Mouse (Mus musculus) MEL (cell line): ENCODE data around the gene Uox. TPM values are rescaled to one million over a fixed set of nuclear protein-coding genes. Genes with fewer than 3 reads are reported as not detected.

Source experiments
- DNase-seq: peaks from one replicate; pipeline ENCODE4 v3.0.0; 2011; ENCODE audit warnings: low read depth, low spot score
- H3K27ac ChIP-seq: 2 replicates; pipeline ENCODE4 v1.5.1; 2012; ENCODE audit warnings: low read depth, mild to moderate bottlenecking, control low read depth, low read length, moderate library complexity; ENCODE audit not compliant: control insufficient read depth
- H3K27me3 ChIP-seq, 2 experiments: fragments of 150-350 bp in 1 of 2; sonication (generic) in 1 of 2; 2 replicates each; pipeline ENCODE4 v1.6.1; 2012; ENCODE audit warnings: low read length in 2 of 2, mild to moderate bottlenecking in 2 of 2, improper control_type of control experiment in 1 of 2, moderate library complexity in 1 of 2; ENCODE audit not compliant: insufficient read depth in 2 of 2, control insufficient read depth in 1 of 2
- H3K36me3 ChIP-seq, 2 experiments: 2 replicates each; pipeline ENCODE4 v1.6.1; 2012 to 2014; ENCODE audit warnings: low read length in 2 of 2, improper control_type of control experiment in 1 of 2, inconsistent platforms in 1 of 2, mild to moderate bottlenecking in 1 of 2; ENCODE audit not compliant: insufficient read depth in 2 of 2, control insufficient read depth in 1 of 2
- H3K4me1 ChIP-seq, 2 experiments: fragments of 150-350 bp in 1 of 2; sonication (generic) in 1 of 2; 2 replicates each; pipeline ENCODE4 v1.6.1; 2012; ENCODE audit warnings: low read length in 2 of 2, improper control_type of control experiment in 1 of 2, mild to moderate bottlenecking in 1 of 2; ENCODE audit not compliant: insufficient read depth in 2 of 2, control insufficient read depth in 1 of 2
- H3K4me3 ChIP-seq, 2 experiments: fragments of 150-350 bp in 1 of 2; sonication (generic) in 1 of 2; 2 replicates each; pipeline ENCODE4 v1.5.1; 2012; ENCODE audit warnings: low read depth in 2 of 2, low read length in 2 of 2, mild to moderate bottlenecking in 2 of 2, moderate library complexity in 2 of 2, control low read depth in 1 of 2, improper control_type of control experiment in 1 of 2; ENCODE audit not compliant: control insufficient read depth in 1 of 2, insufficient read depth in 1 of 2
- H3K79me2 ChIP-seq: 2 replicates; pipeline ENCODE4 v1.6.1; 2012; ENCODE audit warnings: mild to moderate bottlenecking, low read length, moderate library complexity; ENCODE audit not compliant: control insufficient read depth, poor library complexity, insufficient read depth
- H3K9ac ChIP-seq: 2 replicates; pipeline ENCODE4 v1.6.1; 2012; ENCODE audit warnings: low read depth, mild to moderate bottlenecking, control low read depth, low read length, moderate library complexity; ENCODE audit not compliant: control insufficient read depth, poor library complexity, severe bottlenecking
- H3K9me3 ChIP-seq: fragments of 150-350 bp; sonication (generic); replicated peaks from 2 replicates; pipeline ENCODE4 v1.6.1; 2012; ENCODE audit warnings: mild to moderate bottlenecking, low read length, improper control_type of control experiment, moderate library complexity; ENCODE audit not compliant: insufficient read depth
- BHLHE40 ChIP-seq: IDR thresholded peaks from 2 replicates; pipeline ENCODE4 v1.6.1; 2012; ENCODE audit warnings: low read depth, mild to moderate bottlenecking, inconsistent platforms, low read length, improper control_type of control experiment, borderline replicate concordance
- CHD1 ChIP-seq: IDR thresholded peaks from 2 replicates; pipeline ENCODE4 v1.6.1; 2012; ENCODE audit warnings: low read depth, mild to moderate bottlenecking, inconsistent platforms, low read length, improper control_type of control experiment
- CTCF ChIP-seq, 3 experiments: IDR thresholded peaks in 2 of 3; conservative IDR thresholded peaks in 1 of 3; 2 replicates each; pipeline ENCODE4 v1.5.1; 2011 to 2012; ENCODE audit warnings: low read length in 3 of 3, low read depth in 2 of 3, mild to moderate bottlenecking in 2 of 3, improper control_type of control experiment in 1 of 3, inconsistent platforms in 1 of 3, mixed read lengths in 1 of 3, moderate library complexity in 1 of 3; ENCODE audit not compliant: control insufficient read depth in 1 of 3, insufficient read depth in 1 of 3, poor library complexity in 1 of 3, severe bottlenecking in 1 of 3
- E2F4 ChIP-seq: IDR thresholded peaks from 2 replicates; pipeline ENCODE4 v1.6.1; 2011; ENCODE audit warnings: low read depth, low read length, improper control_type of control experiment, borderline replicate concordance
- ELF1 ChIP-seq: IDR thresholded peaks from 2 replicates; pipeline ENCODE4 v1.6.1; 2014; ENCODE audit warnings: low read depth, mild to moderate bottlenecking, inconsistent platforms, low read length, improper control_type of control experiment, moderate library complexity
- ETS1 ChIP-seq: IDR thresholded peaks from 2 replicates; pipeline ENCODE4 v1.6.1; 2012; ENCODE audit warnings: low read depth, mild to moderate bottlenecking, inconsistent platforms, low read length, improper control_type of control experiment, moderate library complexity
- GABPA ChIP-seq: IDR thresholded peaks from 2 replicates; pipeline ENCODE4 v1.6.1; 2012; ENCODE audit warnings: low read depth, mild to moderate bottlenecking, inconsistent platforms, low read length, improper control_type of control experiment, moderate library complexity
- HCFC1 ChIP-seq: IDR thresholded peaks from 2 replicates; pipeline ENCODE4 v1.6.1; 2012; ENCODE audit warnings: low read depth, mild to moderate bottlenecking, inconsistent platforms, low read length, improper control_type of control experiment, moderate library complexity
- KAT2A ChIP-seq: conservative IDR thresholded peaks from 2 replicates; pipeline ENCODE4 v1.6.1; 2012; ENCODE audit warnings: low read depth, low read length, improper control_type of control experiment, inconsistent platforms
- MEF2A ChIP-seq: IDR thresholded peaks from 2 replicates; pipeline ENCODE4 v1.6.1; 2014; ENCODE audit warnings: low read depth, mild to moderate bottlenecking, inconsistent platforms, low read length, improper control_type of control experiment; ENCODE audit not compliant: poor library complexity, insufficient replicate concordance, severe bottlenecking; ENCODE audit errors: extremely low read depth
- MYB ChIP-seq: IDR thresholded peaks from 2 replicates; pipeline ENCODE4 v1.6.1; 2011; ENCODE audit warnings: mild to moderate bottlenecking, low read depth, low read length, improper control_type of control experiment
- MYC ChIP-seq: IDR thresholded peaks from 2 replicates; pipeline ENCODE4 v1.6.1; 2011; ENCODE audit warnings: low read depth, mild to moderate bottlenecking, low read length, improper control_type of control experiment, moderate library complexity
- NELFE ChIP-seq: IDR thresholded peaks from 2 replicates; pipeline ENCODE4 v1.6.1; 2011; ENCODE audit warnings: low read depth, low read length, improper control_type of control experiment
- NRF1 ChIP-seq: IDR thresholded peaks from 2 replicates; pipeline ENCODE4 v1.6.1; 2014; ENCODE audit warnings: low read depth, mild to moderate bottlenecking, inconsistent platforms, low read length, improper control_type of control experiment, moderate library complexity; ENCODE audit not compliant: poor library complexity, insufficient read depth, severe bottlenecking
- POLR2AphosphoS2 ChIP-seq: IDR thresholded peaks from 2 replicates; pipeline ENCODE4 v1.6.1; 2011; ENCODE audit warnings: low read length, improper control_type of control experiment
- POLR2AphosphoS5 ChIP-seq: IDR thresholded peaks from 2 replicates; pipeline ENCODE4 v1.6.1; 2012; ENCODE audit warnings: low read depth, borderline replicate concordance, mild to moderate bottlenecking, inconsistent platforms, low read length, moderate library complexity, mixed read lengths
- RCOR1 ChIP-seq: IDR thresholded peaks from 2 replicates; pipeline ENCODE4 v1.6.1; 2012; ENCODE audit warnings: low read depth, mild to moderate bottlenecking, inconsistent platforms, low read length, improper control_type of control experiment
- SMC3 ChIP-seq: IDR thresholded peaks from 2 replicates; pipeline ENCODE4 v1.6.1; 2011; ENCODE audit warnings: low read depth, low read length, improper control_type of control experiment
- TBP ChIP-seq: IDR thresholded peaks from 2 replicates; pipeline ENCODE4 v1.8.0; 2011; ENCODE audit warnings: low read depth, low read length, improper control_type of control experiment
- UBTF ChIP-seq: IDR thresholded peaks from 2 replicates; pipeline ENCODE4 v1.6.1; 2012; ENCODE audit warnings: low read depth, mild to moderate bottlenecking, inconsistent platforms, low read length, improper control_type of control experiment, moderate library complexity, borderline replicate concordance; ENCODE audit not compliant: insufficient read depth
- USF1 ChIP-seq: IDR thresholded peaks from 2 replicates; pipeline ENCODE4 v1.6.1; 2014; ENCODE audit warnings: low read depth, mild to moderate bottlenecking, inconsistent platforms, low read length, improper control_type of control experiment, moderate library complexity
- USF2 ChIP-seq, 2 experiments: IDR thresholded peaks; 2 replicates each; pipeline ENCODE4 v1.6.1; 2011 to 2012; ENCODE audit warnings: improper control_type of control experiment in 2 of 2, low read length in 2 of 2, borderline replicate concordance in 1 of 2, inconsistent platforms in 1 of 2, low read depth in 1 of 2, mild to moderate bottlenecking in 1 of 2; ENCODE audit not compliant: insufficient read depth in 1 of 2
- ZC3H11A ChIP-seq: IDR thresholded peaks from 2 replicates; pipeline ENCODE4 v1.6.1; 2012; ENCODE audit warnings: low read depth, mild to moderate bottlenecking, inconsistent platforms, low read length, improper control_type of control experiment
- ZMIZ1 ChIP-seq: IDR thresholded peaks from 2 replicates; pipeline ENCODE4 v1.6.1; 2012; ENCODE audit warnings: low read depth, mild to moderate bottlenecking, inconsistent platforms, low read length, improper control_type of control experiment, moderate library complexity
- ZNF384 ChIP-seq: IDR thresholded peaks from 2 replicates; pipeline ENCODE4 v1.6.1; 2012; ENCODE audit warnings: low read depth, mild to moderate bottlenecking, inconsistent platforms, low read length, improper control_type of control experiment
- polyA plus RNA-seq, 2 experiments: library from polyadenylated mRNA; stranded (reverse) in 1 of 2; unstranded in 1 of 2; fragments of >175 nt in 1 of 2; fragments of >200 nt in 1 of 2; gene quantifications; 2 replicates each; pipeline versions ENCODE4 v1.2.1 to v1.2.4; 2012; ENCODE audit warnings: low replicate concordance in 2 of 2, low read depth in 1 of 2; ENCODE audit not compliant: insufficient read length in 2 of 2, insufficient read depth in 1 of 2, missing spikeins in 1 of 2
- total RNA-seq: library from RNA; depleted of rRNA; stranded (reverse); fragments of 300-350 nt; gene quantifications from 2 replicates; pipeline ENCODE4 v1.2.3, GENCODE M21; 2012

Gene Uox
- total and polyA plus RNA-seq, 3 experiments = not detected

GRCm38 (mm10) chr3:146657433-146657832, 87.2 kb downstream of the Uox start:
- Histone ChIP-seq H3K79me2 (no peaks in the 10 kb centered on the region), H3K4me3 (no peak overlapping the region), H3K9ac (no peak overlapping the region), H3K4me1 (peaks cover 4 to 22% of the 10 kb centered on the region in 2 experiments), H3K27me3 (no peaks in the 10 kb centered on the region), H3K36me3 (peaks cover 0 to 19% of the 10 kb centered on the region in 2 experiments; a peak in 2 of 4 replicates), H3K9me3 (no peaks in the 10 kb centered on the region), H3K27ac (no peak overlapping the region)
- no peak for DNase-seq
- no peak for TF ChIP-seq ELF1
- TF ChIP-seq GABPA = no peak
- TF ChIP-seq MEF2A = no peak
- no peak for TF ChIP-seq USF1
- TF ChIP-seq ZC3H11A = no peak
- TF ChIP-seq UBTF = no peak
- TF ChIP-seq TBP = no peak
- TF ChIP-seq ETS1 = no peak
- TF ChIP-seq BHLHE40 = no peak
- no peak for TF ChIP-seq ZMIZ1
- no peak for TF ChIP-seq POLR2AphosphoS2
- TF ChIP-seq POLR2AphosphoS5 = no peak
- TF ChIP-seq CHD1 = no peak
- no peak for TF ChIP-seq USF2 (IDR thresholded peaks at IDR 0.05; ENCODE audit: borderline replicate concordance in 1 of 2, insufficient read depth in 1 of 2, low read depth in 1 of 2, low read length in 2 of 2)
- no peak for TF ChIP-seq CTCF (IDR thresholded peaks at IDR 0.05 in 2 of 3, conservative IDR thresholded peaks at IDR 0.05 in 1 of 3; ENCODE audit: control insufficient read depth in 1 of 3, insufficient read depth in 1 of 3, low read depth in 2 of 3, low read length in 3 of 3, poor library complexity in 1 of 3, severe bottlenecking in 1 of 3)
- no peak for TF ChIP-seq NELFE

GRCm38 (mm10) chr3:146658061-146658639, 87.9 kb downstream of the Uox start:
- Histone ChIP-seq H3K9me3 (no peaks in the 10 kb centered on the region), H3K9ac (no peak overlapping the region), H3K4me3 (no peak overlapping the region), H3K79me2 (no peaks in the 10 kb centered on the region), H3K4me1 (peaks cover 4 to 22% of the 10 kb centered on the region in 2 experiments), H3K27me3 (no peaks in the 10 kb centered on the region), H3K36me3 (peaks cover 0 to 19% of the 10 kb centered on the region in 2 experiments; a peak in 2 of 4 replicates), H3K27ac (no peak overlapping the region)
- no peak for TF ChIP-seq NRF1
- no peak for TF ChIP-seq TBP
- TF ChIP-seq ETS1 = no peak
- no peak for TF ChIP-seq USF2 (IDR thresholded peaks at IDR 0.05; ENCODE audit: borderline replicate concordance in 1 of 2, insufficient read depth in 1 of 2, low read depth in 1 of 2, low read length in 2 of 2)
- no peak for TF ChIP-seq GABPA
- no peak for TF ChIP-seq E2F4
- no peak for TF ChIP-seq USF1
- no peak for TF ChIP-seq ZNF384
- TF ChIP-seq MYC = no peak
- TF ChIP-seq HCFC1 = no peak
- TF ChIP-seq MYB = no peak
- no peak for TF ChIP-seq KAT2A
- TF ChIP-seq SMC3 = no peak
- no peak for TF ChIP-seq RCOR1
- no peak for DNase-seq
